Mouse (Mus musculus): ENCODE data around the gene 5730409E04Rik. TPM values are rescaled to one million over a fixed set of nuclear protein-coding genes. Genes with fewer than 3 reads are reported as not detected.

Gene 5730409E04Rik
- polyA plus RNA-seq, 1 experiment from 2014 or later, result 2.7 TPM

- no peaks in the 10 kb centered on the region for H3K4me1 ChIP-seq (ENCODE audit: control insufficient read depth in 2 of 2, insufficient read depth in 2 of 2, low read length in 2 of 2)
- no peaks in the 10 kb centered on the region for H3K27me3 ChIP-seq (ENCODE audit: control insufficient read depth, insufficient read depth, low read length)
- ATAC-seq (ENCODE audit: insufficient number of reproducible peaks, insufficient read depth, low FRiP score, low read depth), result no peak
- peaks cover 58% of the 10 kb centered on the region for H3K36me3 ChIP-seq (ENCODE audit: control insufficient read depth, insufficient read depth, low read length)
- H3K27ac ChIP-seq (replicated peaks in 1 of 2; ENCODE audit: control insufficient read depth in 1 of 2, insufficient read depth in 1 of 2, low read depth in 2 of 2, low read length in 2 of 2), result no peak overlapping the region
- no peak overlapping the region for H3K9ac ChIP-seq (ENCODE audit: low read length)
- 89% methylated on average over 6 of the region's 6 CpGs for WGBS
- no peaks in the 10 kb centered on the region for H3K9me3 ChIP-seq (ENCODE audit: control insufficient read depth, low read length)
- H3K4me2 ChIP-seq (ENCODE audit: low read length), result no peak overlapping the region
- no peak overlapping the region for H3K4me3 ChIP-seq (ENCODE audit: control insufficient read depth in 1 of 2, insufficient read depth in 1 of 2, low read depth in 1 of 2, low read length in 2 of 2)
Observed at GRCm38 (mm10) chr4:126592039-126592438, 17.6 kb upstream of the 5730409E04Rik start.

GRCm38 (mm10) chr4:126599971-126600754 lies 9.5 kb upstream of the 5730409E04Rik start:
- peaks cover 6 to 10% of the 10 kb centered on the region in 2 experiments; a peak in 3 of 4 replicates for H3K4me1 ChIP-seq (ENCODE audit: control insufficient read depth in 2 of 2, insufficient read depth in 2 of 2, low read length in 2 of 2)
- no peak for ATAC-seq (ENCODE audit: insufficient number of reproducible peaks, insufficient read depth, low FRiP score, low read depth)
- H3K27ac ChIP-seq (replicated peaks in 1 of 2; ENCODE audit: control insufficient read depth in 1 of 2, insufficient read depth in 1 of 2, low read depth in 2 of 2, low read length in 2 of 2), result no peak overlapping the region
- no peaks in the 10 kb centered on the region for H3K36me3 ChIP-seq (ENCODE audit: control insufficient read depth, insufficient read depth, low read length)
- 31% methylated on average over 8 of the region's 8 CpGs for WGBS
- no peak overlapping the region for H3K9ac ChIP-seq (ENCODE audit: low read length)
- H3K4me2 ChIP-seq (ENCODE audit: low read length), result no peak overlapping the region
- no peaks in the 10 kb centered on the region for H3K9me3 ChIP-seq (ENCODE audit: control insufficient read depth, low read length)
- H3K27me3 ChIP-seq (ENCODE audit: control insufficient read depth, insufficient read depth, low read length), result no peaks in the 10 kb centered on the region; the same call in 1 of the 2 replicates
- H3K4me3 ChIP-seq (ENCODE audit: control insufficient read depth in 1 of 2, insufficient read depth in 1 of 2, low read depth in 1 of 2, low read length in 2 of 2), result no peak overlapping the region

- 21% methylated on average over 21 of the region's 22 CpGs for WGBS
- no peak overlapping the region for H3K9ac ChIP-seq (ENCODE audit: low read length)
- H3K27ac ChIP-seq (replicated peaks in 1 of 2; ENCODE audit: control insufficient read depth in 1 of 2, insufficient read depth in 1 of 2, low read depth in 2 of 2, low read length in 2 of 2), result no peak overlapping the region
- H3K36me3 ChIP-seq (ENCODE audit: control insufficient read depth, insufficient read depth, low read length), result no peaks in the 10 kb centered on the region
- no peaks in the 10 kb centered on the region; the same call in 1 of the 2 replicates for H3K27me3 ChIP-seq (ENCODE audit: control insufficient read depth, insufficient read depth, low read length)
- H3K4me2 ChIP-seq (ENCODE audit: low read length), result peak overlapping the region; percentile 27
- H3K9me3 ChIP-seq (ENCODE audit: control insufficient read depth, low read length), result no peaks in the 10 kb centered on the region
- no peak for ATAC-seq (ENCODE audit: insufficient number of reproducible peaks, insufficient read depth, low FRiP score, low read depth)
- peaks cover 6 to 10% of the 10 kb centered on the region in 2 experiments; a peak in 3 of 4 replicates for H3K4me1 ChIP-seq (ENCODE audit: control insufficient read depth in 2 of 2, insufficient read depth in 2 of 2, low read length in 2 of 2)
- no peak overlapping the region for H3K4me3 ChIP-seq (ENCODE audit: control insufficient read depth in 1 of 2, insufficient read depth in 1 of 2, low read depth in 1 of 2, low read length in 2 of 2)
Observed at GRCm38 (mm10) chr4:126601597-126602444, 7.8 kb upstream of the 5730409E04Rik start.

- 14% methylated on average over 6 of the region's 6 CpGs for WGBS
- H3K36me3 ChIP-seq (ENCODE audit: control insufficient read depth, insufficient read depth, low read length), result no peaks in the 10 kb centered on the region
- no peaks in the 10 kb centered on the region for H3K9me3 ChIP-seq (ENCODE audit: control insufficient read depth, low read length)
- peaks cover 6 to 10% of the 10 kb centered on the region in 2 experiments; a peak in 3 of 4 replicates for H3K4me1 ChIP-seq (ENCODE audit: control insufficient read depth in 2 of 2, insufficient read depth in 2 of 2, low read length in 2 of 2)
- no peak overlapping the region for H3K9ac ChIP-seq (ENCODE audit: low read length)
- no peaks in the 10 kb centered on the region; the same call in 1 of the 2 replicates for H3K27me3 ChIP-seq (ENCODE audit: control insufficient read depth, insufficient read depth, low read length)
- no peak overlapping the region for H3K27ac ChIP-seq (replicated peaks in 1 of 2; ENCODE audit: control insufficient read depth in 1 of 2, insufficient read depth in 1 of 2, low read depth in 2 of 2, low read length in 2 of 2)
- no peak overlapping the region for H3K4me3 ChIP-seq (ENCODE audit: control insufficient read depth in 1 of 2, insufficient read depth in 1 of 2, low read depth in 1 of 2, low read length in 2 of 2)
- ATAC-seq (ENCODE audit: insufficient number of reproducible peaks, insufficient read depth, low FRiP score, low read depth), result no peak
- H3K4me2 ChIP-seq (ENCODE audit: low read length), result peak overlapping the region; percentile 27
Observed at GRCm38 (mm10) chr4:126602445-126602762, 7.2 kb upstream of the 5730409E04Rik start.

- ATAC-seq (ENCODE audit: insufficient number of reproducible peaks, insufficient read depth, low FRiP score, low read depth), result no peak
- H3K36me3 ChIP-seq (ENCODE audit: control insufficient read depth, insufficient read depth, low read length), result no peaks in the 10 kb centered on the region
- H3K9me3 ChIP-seq (ENCODE audit: control insufficient read depth, low read length), result no peaks in the 10 kb centered on the region
- no peak overlapping the region for H3K9ac ChIP-seq (ENCODE audit: low read length)
- no peak overlapping the region for H3K4me2 ChIP-seq (ENCODE audit: low read length)
- no peaks in the 10 kb centered on the region; the same call in 1 of the 2 replicates for H3K27me3 ChIP-seq (ENCODE audit: control insufficient read depth, insufficient read depth, low read length)
- no peak overlapping the region for H3K27ac ChIP-seq (replicated peaks in 1 of 2; ENCODE audit: control insufficient read depth in 1 of 2, insufficient read depth in 1 of 2, low read depth in 2 of 2, low read length in 2 of 2)
- no peak overlapping the region for H3K4me3 ChIP-seq (ENCODE audit: control insufficient read depth in 1 of 2, insufficient read depth in 1 of 2, low read depth in 1 of 2, low read length in 2 of 2)
- peaks cover 6 to 10% of the 10 kb centered on the region in 2 experiments; a peak in 3 of 4 replicates for H3K4me1 ChIP-seq (ENCODE audit: control insufficient read depth in 2 of 2, insufficient read depth in 2 of 2, low read length in 2 of 2)
- 75% methylated on average over 2 of the region's 2 CpGs for WGBS
Observed at GRCm38 (mm10) chr4:126604141-126604540, 5.5 kb upstream of the 5730409E04Rik start.

GRCm38 (mm10) chr4:126605751-126606150 lies 3.9 kb upstream of the 5730409E04Rik start:
- Histone ChIP-seq H3K4me1 (ENCODE audit: control insufficient read depth in 2 of 2, insufficient read depth in 2 of 2, low read length in 2 of 2) (peaks cover 6 to 10% of the 10 kb centered on the region in 2 experiments; a peak in 3 of 4 replicates), H3K4me3 (ENCODE audit: control insufficient read depth in 1 of 2, insufficient read depth in 1 of 2, low read depth in 1 of 2, low read length in 2 of 2) (no peak overlapping the region), H3K27me3 (ENCODE audit: control insufficient read depth, insufficient read depth, low read length) (no peaks in the 10 kb centered on the region; the same call in 1 of the 2 replicates), H3K9me3 (ENCODE audit: control insufficient read depth, low read length) (no peaks in the 10 kb centered on the region), H3K4me2 (ENCODE audit: low read length) (no peak overlapping the region), H3K27ac (replicated peaks in 1 of 2; ENCODE audit: control insufficient read depth in 1 of 2, insufficient read depth in 1 of 2, low read depth in 2 of 2, low read length in 2 of 2) (no peak overlapping the region), H3K36me3 (ENCODE audit: control insufficient read depth, insufficient read depth, low read length) (no peaks in the 10 kb centered on the region), H3K9ac (ENCODE audit: low read length) (no peak overlapping the region)
- WGBS, result 74% methylated on average over 4 of the region's 4 CpGs
- ATAC-seq (ENCODE audit: insufficient number of reproducible peaks, insufficient read depth, low FRiP score, low read depth), result no peak

- no peak overlapping the region for H3K27ac ChIP-seq (replicated peaks in 1 of 2; ENCODE audit: control insufficient read depth in 1 of 2, insufficient read depth in 1 of 2, low read depth in 2 of 2, low read length in 2 of 2)
- no peak overlapping the region for H3K4me3 ChIP-seq (ENCODE audit: control insufficient read depth in 1 of 2, insufficient read depth in 1 of 2, low read depth in 1 of 2, low read length in 2 of 2)
- ATAC-seq (ENCODE audit: insufficient number of reproducible peaks, insufficient read depth, low FRiP score, low read depth), result no peak
- no peak overlapping the region for H3K9ac ChIP-seq (ENCODE audit: low read length)
- H3K27me3 ChIP-seq (ENCODE audit: control insufficient read depth, insufficient read depth, low read length), result no peaks in the 10 kb centered on the region
- no peak overlapping the region for H3K4me2 ChIP-seq (ENCODE audit: low read length)
- no peaks in the 10 kb centered on the region; the same call in 1 of the 2 replicates for H3K36me3 ChIP-seq (ENCODE audit: control insufficient read depth, insufficient read depth, low read length)
- WGBS, result 83% methylated on average over 17 of the region's 17 CpGs
- H3K4me1 ChIP-seq (ENCODE audit: control insufficient read depth in 2 of 2, insufficient read depth in 2 of 2, low read length in 2 of 2), result no peaks in the 10 kb centered on the region
- H3K9me3 ChIP-seq (ENCODE audit: control insufficient read depth, low read length), result no peaks in the 10 kb centered on the region
Observed at GRCm38 (mm10) chr4:126611991-126612390, 2.4 kb downstream of the 5730409E04Rik start.
